Mouse (Mus musculus) brain, adult 2 months (tissue): ENCODE measurements around the gene Tubd1.
A peak's percentile ranks its signal among the peaks of the same experiment; 100 is the strongest.

Experiments used
- DNase-seq: peaks from one replicate; pipeline ENCODE4 v3.0.0; 2011; ENCODE audit warnings: low read depth, low spot score

Gene Tubd1

GRCm38 (mm10) chr11:86583990-86584897, 39.5 kb downstream of the Tubd1 start:
- DNase-seq: no peak

- no peak for DNase-seq
Observed at GRCm38 (mm10) chr11:86584898-86585597, 40.3 kb downstream of the Tubd1 start.

- DNase-seq: no peak
Observed at GRCm38 (mm10) chr11:86585598-86585984, 40.8 kb downstream of the Tubd1 start.

- no peak for DNase-seq
Observed at GRCm38 (mm10) chr11:86586177-86586867, 41.5 kb downstream of the Tubd1 start.

GRCm38 (mm10) chr11:86586868-86587792, 42.3 kb downstream of the Tubd1 start:
- DNase-seq: peak; percentile 47

GRCm38 (mm10) chr11:86587830-86588229, 43.0 kb downstream of the Tubd1 start:
- no peak for DNase-seq

GRCm38 (mm10) chr11:86588583-86589298, 44.0 kb downstream of the Tubd1 start:
- DNase-seq: no peak

GRCm38 (mm10) chr11:86590066-86590465, 45.3 kb downstream of the Tubd1 start:
- no peak for DNase-seq

GRCm38 (mm10) chr11:86590579-86590978, 45.8 kb downstream of the Tubd1 start:
- peak; percentile 65 for DNase-seq

GRCm38 (mm10) chr11:86591301-86591845, 46.6 kb downstream of the Tubd1 start:
- no peak for DNase-seq

GRCm38 (mm10) chr11:86591931-86592616, 47.3 kb downstream of the Tubd1 start:
- no peak for DNase-seq

GRCm38 (mm10) chr11:86592993-86593392, 48.2 kb downstream of the Tubd1 start:
- no peak for DNase-seq

- DNase-seq: no peak
Observed at GRCm38 (mm10) chr11:86593443-86593842, 48.7 kb downstream of the Tubd1 start.

- DNase-seq: no peak
Observed at GRCm38 (mm10) chr11:86594188-86594876, 49.5 kb downstream of the Tubd1 start.

- no peak for DNase-seq
Observed at GRCm38 (mm10) chr11:86595366-86595765, 50.6 kb downstream of the Tubd1 start.

- peak; percentile 61 for DNase-seq
Observed at GRCm38 (mm10) chr11:86596187-86596960, 51.6 kb downstream of the Tubd1 start.

- no peak for DNase-seq
Observed at GRCm38 (mm10) chr11:86596976-86597375, 52.2 kb downstream of the Tubd1 start.

GRCm38 (mm10) chr11:86598154-86598553, 53.4 kb downstream of the Tubd1 start:
- DNase-seq: no peak
